Mouse (Mus musculus): ENCODE results near the gene Vav1. TPM values are rescaled to one million over a fixed set of nuclear protein-coding genes. Genes with fewer than 3 reads are reported as not detected.
"Not testable (repeated sequence)": the region's sequence is repeated elsewhere in the genome, so short reads cannot be mapped to it uniquely, and the experiment has no call there.

Gene Vav1
- total RNA-seq, 2 experiments from 2014 or later = 2.9 to 4.3 TPM

GRCm38 (mm10) chr17:57328944-57329343, 50.0 kb downstream of the Vav1 start:
- intact Hi-C loops (cut with DNase I) = no loop called here
- DNase-seq (ENCODE audit: low spot score in 2 of 2) = no peak

- intact Hi-C loops (cut with DNase I) = loop anchor here (5.0 kb wide), 2 partner anchors 54 to 524 kb away; partner anchors contain the start of gene Vav1
- DNase-seq (ENCODE audit: low spot score in 2 of 2) = no peak
These were observed 52.1 kb downstream of the Vav1 start for GRCm38 (mm10) chr17:57330993-57331392.

DNA sequence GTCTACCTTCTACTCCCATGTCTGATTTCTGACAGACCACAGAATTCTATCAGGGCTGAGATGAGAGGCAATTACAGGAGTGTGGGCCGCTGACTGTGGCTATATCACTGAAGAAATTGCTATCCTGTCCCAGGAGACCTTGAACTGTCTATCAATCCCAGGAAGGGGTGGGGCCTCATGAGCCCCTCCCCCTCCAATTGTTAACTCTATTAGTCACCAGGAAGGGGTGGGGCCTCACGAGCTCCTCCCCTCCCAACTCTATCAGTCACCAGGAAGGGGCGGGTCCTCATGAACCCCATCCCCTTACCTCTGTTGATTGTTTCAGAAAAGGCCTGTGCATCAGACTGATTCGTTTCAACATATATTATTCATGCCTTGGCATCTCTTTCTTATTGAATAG, 53.3 kb downstream of the Vav1 start:
- no peak for DNase-seq (ENCODE audit: low spot score in 2 of 2)
- intact Hi-C loops (cut with DNase I) = loop anchor here (5.0 kb wide), 2 partner anchors 55 to 525 kb away; partner anchors contain the start of gene Vav1

GRCm38 (mm10) chr17:57334001-57334760, 55.3 kb downstream of the Vav1 start:
- intact Hi-C loops (cut with DNase I) = loop anchor here (2.0 to 5.0 kb wide), 4 partner anchors 57 to 527 kb away; partner anchors contain the start of gene Vav1
- DNase-seq (ENCODE audit: low spot score in 2 of 2) = no peak

DNA sequence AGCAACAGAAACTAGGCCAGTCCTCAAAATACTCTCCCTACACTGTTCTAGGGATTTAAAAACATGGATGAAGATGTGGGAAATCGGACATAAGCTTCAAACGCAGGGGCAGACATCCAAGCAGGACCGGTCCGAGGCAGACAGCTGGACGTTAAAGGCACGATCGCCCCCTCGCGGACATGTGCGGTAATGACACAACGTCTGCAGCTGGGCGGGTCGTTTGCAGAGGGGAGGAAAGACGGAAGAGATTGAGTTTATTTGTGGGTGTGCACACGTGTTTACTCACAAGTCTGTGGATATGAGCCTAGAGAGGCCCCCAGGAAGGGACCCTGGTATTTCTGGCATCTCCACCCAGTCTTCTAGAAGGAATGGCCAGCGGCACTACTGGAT, 55.9 kb downstream of the Vav1 start:
- intact Hi-C loops (cut with DNase I) = loop anchor here (1.0 to 5.0 kb wide), 6 partner anchors 57 to 527 kb away; partner anchors contain the start of genes Gpr108 and Vav1
- peak; percentile 78 to 79 for DNase-seq (ENCODE audit: low spot score in 2 of 2)

- intact Hi-C loops (cut with DNase I) = loop anchor here (1.0 to 2.0 kb wide), 4 partner anchors 87 to 238 kb away; partner anchors contain the start of gene Gpr108
- not testable (repeated sequence) for DNase-seq (ENCODE audit: low spot score in 2 of 2)
These were observed 56.3 kb downstream of the Vav1 start for GRCm38 (mm10) chr17:57335194-57335593.

- DNase-seq (ENCODE audit: low spot score in 2 of 2) = peak; percentile 90 to 93
- intact Hi-C loops (cut with DNase I) = loop anchor here (1.0 to 2.0 kb wide), 4 partner anchors 87 to 239 kb away; partner anchors contain the start of gene Gpr108
These were observed 56.9 kb downstream of the Vav1 start for GRCm38 (mm10) chr17:57335673-57336303.

- intact Hi-C loops (cut with DNase I) = no loop called here
- no peak for DNase-seq (ENCODE audit: low spot score in 2 of 2)
These were observed 59.1 kb downstream of the Vav1 start for GRCm38 (mm10) chr17:57337996-57338395.

GRCm38 (mm10) chr17:57339298-57339697, 60.4 kb downstream of the Vav1 start:
- DNase-seq (ENCODE audit: low spot score in 2 of 2) = no peak
- intact Hi-C loops (cut with DNase I) = no loop called here

DNA sequence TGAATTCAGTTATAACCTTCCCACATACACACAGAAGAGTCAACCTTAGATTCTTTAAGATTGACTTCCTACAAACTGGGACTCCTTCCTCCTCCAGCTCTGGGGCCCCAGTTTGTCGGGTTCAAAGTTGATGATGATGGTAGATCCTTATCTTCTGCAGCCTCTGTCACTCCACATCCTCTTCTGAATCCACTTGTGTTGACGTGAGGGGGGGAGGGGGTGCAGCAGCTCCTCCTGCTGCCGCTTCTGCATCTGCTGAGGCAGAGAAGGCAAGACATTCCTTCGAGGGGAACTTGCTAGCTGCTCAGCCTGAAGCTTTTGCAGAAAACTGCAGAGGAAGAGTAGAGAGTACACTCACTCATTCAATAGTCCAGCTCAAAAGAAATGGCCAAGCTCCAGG, 62.7 kb downstream of the Vav1 start:
- intact Hi-C loops (cut with DNase I) = no loop called here
- no peak for DNase-seq (ENCODE audit: low spot score in 2 of 2)

- intact Hi-C loops (cut with DNase I) = no loop called here
- no peak for DNase-seq (ENCODE audit: low spot score in 2 of 2)
These were observed 65.3 kb downstream of the Vav1 start for GRCm38 (mm10) chr17:57344029-57344707.

DNA sequence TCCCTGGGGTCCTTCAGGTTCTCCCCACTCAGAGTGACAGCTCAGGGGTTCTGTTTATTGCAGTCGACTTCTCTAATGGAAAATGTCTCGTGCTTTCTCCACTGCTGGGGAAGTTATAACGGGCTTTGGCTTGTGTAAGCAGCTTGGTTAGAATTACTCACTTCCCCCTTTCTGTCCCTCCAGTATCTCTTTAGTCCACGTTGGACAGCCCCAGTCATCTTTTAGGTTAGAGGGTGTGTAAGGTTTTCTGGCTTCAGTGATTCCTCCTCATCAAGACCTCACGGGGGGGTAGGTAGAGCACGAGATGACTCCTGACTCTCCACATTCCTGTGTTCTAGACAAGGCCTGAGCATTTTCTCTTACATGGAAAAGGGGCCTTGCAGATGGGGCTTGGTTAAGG, 68.1 kb downstream of the Vav1 start:
- DNase-seq (ENCODE audit: low spot score in 2 of 2) = peak in 1 of 2 experiments; percentile 32
- intact Hi-C loops (cut with DNase I) = no loop called here

DNA sequence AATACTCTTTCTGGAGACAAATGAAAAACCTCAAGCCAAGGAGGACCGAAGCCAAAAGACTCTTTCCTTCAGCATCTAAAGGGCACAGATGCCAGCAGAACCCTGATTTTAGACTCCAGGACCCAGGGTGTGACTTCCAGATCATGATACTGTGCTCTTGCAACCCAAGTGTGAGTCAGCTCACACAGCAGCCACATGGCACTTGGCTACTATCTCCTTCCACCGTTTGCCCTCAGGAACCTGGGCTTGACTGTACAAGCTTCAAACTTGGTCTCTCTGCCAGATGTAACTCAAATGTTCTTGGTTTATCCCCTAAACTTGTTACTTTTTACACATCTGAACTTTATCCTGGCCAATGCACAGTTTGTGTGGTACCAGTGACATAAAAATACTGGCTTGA, 68.9 kb downstream of the Vav1 start:
- intact Hi-C loops (cut with DNase I) = no loop called here
- no peak for DNase-seq (ENCODE audit: low spot score in 2 of 2)

GRCm38 (mm10) chr17:57349067-57349466, 70.2 kb downstream of the Vav1 start:
- intact Hi-C loops (cut with DNase I) = no loop called here
- no peak for DNase-seq (ENCODE audit: low spot score in 2 of 2)

DNA sequence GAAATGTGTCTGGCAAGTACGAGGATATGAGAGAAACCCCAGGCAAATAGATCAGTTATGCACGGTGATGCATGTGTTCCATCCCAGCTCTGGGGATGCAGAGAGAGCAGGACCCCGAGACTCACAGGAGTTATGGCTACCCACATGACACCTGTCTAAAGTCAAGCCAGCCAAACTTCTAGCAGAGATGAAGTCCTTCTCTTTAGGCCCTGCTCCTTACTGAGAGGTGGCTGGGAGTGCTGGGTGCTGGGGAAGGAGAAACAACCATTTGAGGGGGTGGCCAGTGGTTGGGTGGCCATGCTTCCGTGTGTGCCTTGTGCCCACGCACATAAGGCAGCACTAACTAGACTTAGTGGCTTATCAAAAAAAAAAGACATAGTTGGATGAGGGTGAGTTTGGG, 71.3 kb downstream of the Vav1 start:
- intact Hi-C loops (cut with DNase I) = no loop called here
- DNase-seq (ENCODE audit: low spot score in 2 of 2) = no peak

DNA sequence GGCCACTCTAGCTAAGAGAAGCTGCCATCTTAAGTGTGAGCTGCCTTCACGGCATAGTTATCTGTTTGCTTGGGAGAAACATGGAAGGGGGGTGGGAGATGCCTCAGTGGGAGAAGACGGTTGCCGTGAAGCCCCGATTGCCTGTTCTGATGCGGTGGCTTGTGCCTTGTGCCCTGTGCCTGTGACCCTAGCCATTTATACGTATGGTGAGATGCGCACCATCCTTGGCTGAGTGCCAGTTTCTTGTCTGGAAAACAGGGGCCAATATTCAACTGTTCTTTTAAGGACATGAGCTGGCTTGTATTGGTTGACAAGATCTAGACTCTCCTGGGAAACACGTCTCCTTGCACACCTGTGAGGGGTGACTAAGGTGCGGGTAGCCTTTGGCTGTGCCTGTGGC, 72.2 kb downstream of the Vav1 start:
- intact Hi-C loops (cut with DNase I) = no loop called here
- DNase-seq (ENCODE audit: low spot score in 2 of 2) = no peak

DNA sequence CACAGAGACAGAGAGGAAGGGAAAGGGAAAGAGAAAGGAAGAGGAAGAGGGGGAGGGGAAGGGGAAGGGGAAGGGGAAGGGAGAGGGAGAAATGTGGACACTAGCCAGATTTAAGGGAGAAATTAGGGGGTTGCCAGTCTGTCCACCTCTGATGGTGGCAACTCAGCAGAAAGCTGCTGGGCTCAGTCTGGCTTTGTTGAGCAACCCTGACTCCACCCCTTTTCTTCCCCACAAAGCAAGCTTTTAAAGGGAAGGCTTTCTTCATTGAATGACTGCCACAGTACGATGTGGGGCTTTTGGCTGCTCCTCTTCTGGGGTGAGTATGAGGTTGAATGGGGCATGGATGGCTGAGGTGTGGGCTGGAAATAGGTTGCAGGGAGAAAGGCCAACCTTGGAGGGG, 79.5 kb downstream of the Vav1 start, which contains the start of gene Adgre1:
Gene Adgre1, plus strand, starts transcription at position 251 of the 400 bp plus-strand sequence.
- intact Hi-C loops (cut with DNase I) = no loop called here
- DNase-seq (ENCODE audit: low spot score in 2 of 2) = peak in 1 of 2 experiments; percentile 31

GRCm38 (mm10) chr17:57359485-57360241, 80.8 kb downstream of the Vav1 start:
- intact Hi-C loops (cut with DNase I) = no loop called here

More at GRCm38 (mm10) chr17:57359485-57360241, 80.8 kb downstream of the Vav1 start:
- DNase-seq (ENCODE audit: low spot score in 2 of 2) = peak in 1 of 2 experiments; percentile 15
